Mouse (Mus musculus) spleen, adult 2 months (tissue): Measurements from ENCODE around the gene Dlec1.

ENCODE experiments used
- CTCF ChIP-seq: fragments of 200-500 bp; IDR thresholded peaks from 2 replicates; pipeline ENCODE4 v1.5.1; 2011; ENCODE audit warnings: mild to moderate bottlenecking, inconsistent platforms; ENCODE audit not compliant: insufficient read depth, insufficient read length, insufficient replicate concordance; ENCODE audit errors: extremely low read depth
- POLR2A ChIP-seq: fragments of 200-500 bp; IDR thresholded peaks from 2 replicates; pipeline ENCODE4 v1.6.1; 2011; ENCODE audit warnings: low read depth, low read length, inconsistent platforms

GRCm38 (mm10) chr9:119130692-119131091, 28.4 kb downstream of the Dlec1 start:
- no peak for TF ChIP-seq POLR2A
- TF ChIP-seq CTCF, result no peak
